Mouse (Mus musculus) megakaryocyte, embryonic 14.5 days (primary cell): ENCODE measurements at regions not wholly inside any gene's neighbourhood (a gene's known extent, or its start where the extent isn't known, plus 50 kb on each side); places are given as distances from the start of the nearest gene placed in this dataset.

ENCODE experiments used
- FLI1 ChIP-seq: IDR thresholded peaks from 2 replicates; pipeline ENCODE4 v1.6.1; 2012; ENCODE audit warnings: low read length, inconsistent platforms, mixed read lengths
- GATA1 ChIP-seq: IDR thresholded peaks from 3 replicates; pipeline ENCODE4 v1.6.1; 2012; ENCODE audit warnings: mixed read lengths, low read length, inconsistent platforms, borderline replicate concordance

DNA sequence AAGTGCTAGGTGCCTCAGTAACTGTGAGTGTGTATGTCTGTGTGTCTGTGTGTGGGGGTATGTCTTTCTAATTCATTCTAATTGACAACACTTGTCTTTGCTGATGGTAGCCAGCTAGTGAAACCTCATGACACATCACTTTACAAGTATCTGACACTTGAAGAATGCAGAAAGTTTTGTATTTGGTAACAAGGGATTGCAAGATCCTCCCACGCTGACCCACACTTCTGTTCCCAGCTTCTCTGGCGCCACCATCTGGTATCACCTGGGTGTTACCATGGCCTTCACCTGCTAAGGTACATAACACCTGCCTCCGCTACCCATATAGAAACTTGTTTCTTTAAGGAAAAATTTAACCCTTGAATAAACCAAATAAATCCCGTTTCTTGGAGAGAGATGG, 95.8 kb upstream of the Serbp1 start:
- TF ChIP-seq GATA1, result no peak
- TF ChIP-seq FLI1, result no peak
